Mouse (Mus musculus): Measurements from ENCODE around the gene Fam118a. TPM values are rescaled to one million over a fixed set of nuclear protein-coding genes. Genes with fewer than 3 reads are reported as not detected.

The Fam118a gene
- total and polyA plus RNA-seq, 3 experiments: 6.9 to 17.2 (median 14.7) TPM

- ATAC-seq (ENCODE audit: extremely low read depth, insufficient number of reproducible peaks, low FRiP score, poor library complexity, severe bottlenecking): no peak
- H3K36me3 ChIP-seq (replicated peaks): peaks cover 86% of the 10 kb centered on the region
Observed at GRCm38 (mm10) chr15:85049758-85050157, 21.0 kb downstream of the Fam118a start.

DNA sequence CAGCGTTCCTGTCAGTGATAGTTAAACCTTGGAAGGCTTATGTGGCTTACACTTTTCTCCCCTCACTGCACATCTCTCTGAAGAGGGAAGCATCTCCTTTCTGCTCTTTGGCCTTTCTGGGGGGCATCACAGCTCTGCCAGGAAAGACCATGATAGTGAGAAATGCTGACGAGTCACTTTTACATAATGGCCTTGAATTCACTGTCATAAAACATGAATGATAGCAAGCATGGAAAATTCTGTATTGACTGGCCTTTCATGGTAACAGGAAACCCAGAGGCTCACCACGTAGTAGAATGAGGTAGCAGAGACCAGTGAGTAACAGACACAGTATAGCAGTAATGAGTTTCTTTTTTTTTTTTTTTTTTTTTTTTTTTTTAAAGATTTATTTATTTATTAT lies 25.4 kb downstream of the Fam118a start:
- no peak for TF ChIP-seq CTCF (IDR thresholded peaks at IDR 0.05; ENCODE audit: low read depth, low read length)
- H3K4me3 ChIP-seq (ENCODE audit: low read depth, low read length): no peak overlapping the region
- DNase-seq (ENCODE audit: low spot score) (no peak), ATAC-seq (ENCODE audit: extremely low read depth, insufficient number of reproducible peaks, low FRiP score, poor library complexity, severe bottlenecking) (no peak)
- H3K9me3 ChIP-seq (replicated peaks): no peaks in the 10 kb centered on the region
- H3K27me3 ChIP-seq (ENCODE audit: insufficient read depth, low read length): no peaks in the 10 kb centered on the region
- H3K4me1 ChIP-seq (ENCODE audit: insufficient read depth, low read depth, low read length): no peaks in the 10 kb centered on the region
- H3K36me3 ChIP-seq (replicated peaks): peaks cover 72% of the 10 kb centered on the region

More at GRCm38 (mm10) chr15:85049758-85050157, 21.0 kb downstream of the Fam118a start:
- no peak for DNase-seq (ENCODE audit: low spot score)
- Histone ChIP-seq H3K9me3 (replicated peaks) (no peaks in the 10 kb centered on the region), H3K4me1 (ENCODE audit: insufficient read depth, low read depth, low read length) (no peaks in the 10 kb centered on the region), H3K27me3 (ENCODE audit: insufficient read depth, low read length) (no peaks in the 10 kb centered on the region), H3K4me3 (ENCODE audit: low read depth, low read length) (no peak overlapping the region)
- TF ChIP-seq GATA1 (IDR thresholded peaks at IDR 0.05; ENCODE audit: borderline replicate concordance, low read length): no peak
- no peak for TF ChIP-seq GATA2 (IDR thresholded peaks at IDR 0.05; ENCODE audit: borderline replicate concordance, low read depth, low read length)
- TF ChIP-seq POLR2AphosphoS5 (IDR thresholded peaks at IDR 0.05; ENCODE audit: insufficient replicate concordance, low read depth, low read length): no peak
- no peak for TF ChIP-seq TAL1 (conservative IDR thresholded peaks at IDR 0.05; ENCODE audit: low read depth, low read length)
- no peak for TF ChIP-seq CTCF (IDR thresholded peaks at IDR 0.05; ENCODE audit: low read depth, low read length)

DNA sequence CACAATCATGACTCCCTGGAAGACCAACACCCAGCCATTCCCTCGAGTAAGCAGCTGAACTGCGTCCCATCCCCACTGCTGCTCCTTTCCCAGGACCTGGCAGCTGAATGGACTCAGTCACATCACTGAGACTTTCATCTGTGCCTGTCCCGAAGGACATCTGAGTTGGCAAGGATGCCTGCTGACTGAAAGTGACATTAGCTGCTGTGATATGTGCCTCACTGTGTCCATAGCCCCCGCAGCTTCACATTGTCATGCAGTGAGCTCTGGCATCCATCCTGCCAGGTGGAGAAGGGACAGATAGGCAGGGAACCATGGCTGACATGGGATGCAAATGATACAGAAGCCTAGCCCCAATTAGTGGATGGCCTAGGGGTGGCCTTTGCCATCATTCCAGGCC lies 26.4 kb downstream of the Fam118a start:
- DNase-seq (ENCODE audit: low spot score) (no peak), ATAC-seq (ENCODE audit: extremely low read depth, insufficient number of reproducible peaks, low FRiP score, poor library complexity, severe bottlenecking) (no peak)
- no peak overlapping the region for H3K4me3 ChIP-seq (ENCODE audit: low read depth, low read length)
- TF ChIP-seq GATA1 (IDR thresholded peaks at IDR 0.05; ENCODE audit: borderline replicate concordance, low read length): no peak
- no peak for TF ChIP-seq POLR2AphosphoS5 (IDR thresholded peaks at IDR 0.05; ENCODE audit: insufficient replicate concordance, low read depth, low read length)
- TF ChIP-seq CTCF (IDR thresholded peaks at IDR 0.05; ENCODE audit: low read depth, low read length): no peak
- TF ChIP-seq TAL1 (conservative IDR thresholded peaks at IDR 0.05; ENCODE audit: low read depth, low read length): no peak
- TF ChIP-seq GATA2 (IDR thresholded peaks at IDR 0.05; ENCODE audit: borderline replicate concordance, low read depth, low read length): no peak
- H3K9me3 ChIP-seq (replicated peaks): no peaks in the 10 kb centered on the region
- no peaks in the 10 kb centered on the region for H3K27me3 ChIP-seq (ENCODE audit: insufficient read depth, low read length)
- H3K4me1 ChIP-seq (ENCODE audit: insufficient read depth, low read depth, low read length): no peaks in the 10 kb centered on the region
- H3K36me3 ChIP-seq (replicated peaks): peaks cover 64% of the 10 kb centered on the region

GRCm38 (mm10) chr15:85063421-85063820 lies 34.7 kb downstream of the Fam118a start:
- H3K36me3 ChIP-seq (replicated peaks): peaks cover 22% of the 10 kb centered on the region
- DNase-seq (ENCODE audit: low spot score): no peak
- H3K4me1 ChIP-seq (ENCODE audit: insufficient read depth, low read depth, low read length): no peaks in the 10 kb centered on the region
- TF ChIP-seq GATA1 (IDR thresholded peaks at IDR 0.05; ENCODE audit: borderline replicate concordance, low read length) (no peak), CTCF (IDR thresholded peaks at IDR 0.05; ENCODE audit: low read depth, low read length) (no peak), POLR2AphosphoS5 (IDR thresholded peaks at IDR 0.05; ENCODE audit: insufficient replicate concordance, low read depth, low read length) (no peak), TAL1 (conservative IDR thresholded peaks at IDR 0.05; ENCODE audit: low read depth, low read length) (no peak), GATA2 (IDR thresholded peaks at IDR 0.05; ENCODE audit: borderline replicate concordance, low read depth, low read length) (no peak)
- no peaks in the 10 kb centered on the region for H3K9me3 ChIP-seq (replicated peaks)
- H3K27me3 ChIP-seq (ENCODE audit: insufficient read depth, low read length): no peaks in the 10 kb centered on the region
- ATAC-seq (ENCODE audit: extremely low read depth, insufficient number of reproducible peaks, low FRiP score, poor library complexity, severe bottlenecking): no peak
- no peak overlapping the region for H3K4me3 ChIP-seq (ENCODE audit: low read depth, low read length)

DNA sequence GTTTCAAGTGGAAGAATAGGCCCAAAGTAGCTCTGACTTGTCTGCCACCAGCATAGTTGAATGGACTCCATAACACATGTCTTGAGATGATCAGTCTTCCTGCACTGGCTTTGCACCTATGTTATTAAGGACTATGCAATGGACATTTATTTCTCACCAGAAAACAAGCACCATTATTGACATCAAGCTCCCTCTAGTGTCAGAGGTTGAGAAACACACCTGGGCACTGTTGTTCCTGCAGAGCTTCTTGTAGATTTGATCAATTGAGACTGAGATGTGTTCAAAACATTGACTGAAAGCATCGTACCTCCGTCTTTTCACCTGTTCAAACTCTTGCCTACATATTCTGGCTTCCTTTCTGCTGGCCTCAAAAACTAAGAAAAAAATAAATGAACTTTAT lies 41.8 kb downstream of the Fam118a start:
- H3K36me3 ChIP-seq (replicated peaks): no peaks in the 10 kb centered on the region
- H3K4me1 ChIP-seq (ENCODE audit: insufficient read depth, low read depth, low read length): no peaks in the 10 kb centered on the region
- DNase-seq (ENCODE audit: low spot score): peak; percentile 16
- no peaks in the 10 kb centered on the region for H3K27me3 ChIP-seq (ENCODE audit: insufficient read depth, low read length)
- ATAC-seq (ENCODE audit: extremely low read depth, insufficient number of reproducible peaks, low FRiP score, poor library complexity, severe bottlenecking): no peak
- no peak for TF ChIP-seq GATA1 (IDR thresholded peaks at IDR 0.05; ENCODE audit: borderline replicate concordance, low read length)
- TF ChIP-seq GATA2 (IDR thresholded peaks at IDR 0.05; ENCODE audit: borderline replicate concordance, low read depth, low read length): no peak
- TF ChIP-seq CTCF (IDR thresholded peaks at IDR 0.05; ENCODE audit: low read depth, low read length): peak; percentile 67
- H3K9me3 ChIP-seq (replicated peaks): no peaks in the 10 kb centered on the region
- H3K4me3 ChIP-seq (ENCODE audit: low read depth, low read length): no peak overlapping the region

DNA sequence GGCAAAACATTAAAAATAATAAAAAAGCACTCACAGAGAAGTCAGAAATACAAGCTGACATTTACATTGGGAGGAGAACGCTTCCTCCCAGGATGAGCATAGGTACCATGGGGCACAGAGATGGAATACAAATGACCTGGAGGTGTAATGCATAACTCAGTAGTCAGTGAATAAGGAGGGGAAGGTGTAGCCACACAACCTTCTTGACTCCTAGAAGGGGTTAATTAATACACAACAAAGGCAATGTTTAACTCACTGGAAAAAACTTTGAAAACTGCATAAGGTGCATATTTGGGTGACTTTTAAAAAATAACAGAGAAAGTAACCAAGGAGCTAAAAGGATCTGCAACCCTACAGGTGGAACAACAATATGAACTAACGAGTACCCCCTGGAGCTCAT lies 43.9 kb downstream of the Fam118a start:
- TF ChIP-seq TAL1 (conservative IDR thresholded peaks at IDR 0.05; ENCODE audit: low read depth, low read length): no peak
- Histone ChIP-seq H3K4me3 (ENCODE audit: low read depth, low read length) (no peak overlapping the region), H3K4me1 (ENCODE audit: insufficient read depth, low read depth, low read length) (no peaks in the 10 kb centered on the region), H3K27me3 (ENCODE audit: insufficient read depth, low read length) (no peaks in the 10 kb centered on the region), H3K36me3 (replicated peaks) (no peaks in the 10 kb centered on the region), H3K9me3 (replicated peaks) (no peaks in the 10 kb centered on the region)
- ATAC-seq (ENCODE audit: extremely low read depth, insufficient number of reproducible peaks, low FRiP score, poor library complexity, severe bottlenecking) (no peak), DNase-seq (ENCODE audit: low spot score) (no peak)

- H3K27me3 ChIP-seq (ENCODE audit: insufficient read depth, low read length): no peaks in the 10 kb centered on the region
- ATAC-seq (ENCODE audit: extremely low read depth, insufficient number of reproducible peaks, low FRiP score, poor library complexity, severe bottlenecking) (no peak), DNase-seq (ENCODE audit: low spot score) (no peak)
- no peaks in the 10 kb centered on the region for H3K9me3 ChIP-seq (replicated peaks)
- H3K4me1 ChIP-seq (ENCODE audit: insufficient read depth, low read depth, low read length): no peaks in the 10 kb centered on the region
- H3K36me3 ChIP-seq (replicated peaks): no peaks in the 10 kb centered on the region
- no peak overlapping the region for H3K4me3 ChIP-seq (ENCODE audit: low read depth, low read length)
- TF ChIP-seq TAL1 (conservative IDR thresholded peaks at IDR 0.05; ENCODE audit: low read depth, low read length): no peak
- TF ChIP-seq POLR2AphosphoS5 (IDR thresholded peaks at IDR 0.05; ENCODE audit: insufficient replicate concordance, low read depth, low read length): no peak
- TF ChIP-seq GATA1 (IDR thresholded peaks at IDR 0.05; ENCODE audit: borderline replicate concordance, low read length): no peak
- no peak for TF ChIP-seq CTCF (IDR thresholded peaks at IDR 0.05; ENCODE audit: low read depth, low read length)
- TF ChIP-seq GATA2 (IDR thresholded peaks at IDR 0.05; ENCODE audit: borderline replicate concordance, low read depth, low read length): no peak
Observed at GRCm38 (mm10) chr15:85085641-85086040, 56.9 kb downstream of the Fam118a start.

Other genes starting within 250 kb of the Fam118a start
- not detected in 2 replicates for gene Phf21b, start 172.9 kb upstream of the Fam118a start, total RNA-seq (2014; fragmentation: Nextera tagmentation)
- 0.06 and 0.27 TPM in 2 replicates for gene Phf21b, start 172.9 kb upstream of the Fam118a start, total RNA-seq (2017)
- gene Phf21b, start 172.9 kb upstream of the Fam118a start, polyA plus RNA-seq (2012): not detected in 2 replicates
- 6.0 and 7.0 TPM in 2 replicates for gene Gm29666, start 108.9 kb upstream of the Fam118a start, total RNA-seq (2014; fragmentation: Nextera tagmentation)
- gene Gm29666, start 108.9 kb upstream of the Fam118a start, total RNA-seq (2017): 1.5 and 1.9 TPM in 2 replicates
- 0.11 TPM in 2 replicates for gene Gm29666, start 108.9 kb upstream of the Fam118a start, polyA plus RNA-seq (2012)
- 67.4 and 69.8 TPM in 2 replicates for gene Nup50, start 105.5 kb upstream of the Fam118a start, total RNA-seq (2014; fragmentation: Nextera tagmentation)
- gene Nup50, start 105.5 kb upstream of the Fam118a start, total RNA-seq (2017): 73.8 and 88.6 TPM in 2 replicates
- gene Nup50, start 105.5 kb upstream of the Fam118a start, polyA plus RNA-seq (2012): 12.6 and 19.8 TPM in 2 replicates
- gene 5031439G07Rik, start 40.4 kb upstream of the Fam118a start, total RNA-seq (2014; fragmentation: Nextera tagmentation): 8.3 and 8.8 TPM in 2 replicates
- gene 5031439G07Rik, start 40.4 kb upstream of the Fam118a start, total RNA-seq (2017): 13.1 and 13.4 TPM in 2 replicates
- gene 5031439G07Rik, start 40.4 kb upstream of the Fam118a start, polyA plus RNA-seq (2012): 41.8 and 43.8 TPM in 2 replicates
- not detected in 2 replicates for gene Upk3a, start 11.8 kb upstream of the Fam118a start, total RNA-seq (2014; fragmentation: Nextera tagmentation)
- gene Upk3a, start 11.8 kb upstream of the Fam118a start, total RNA-seq (2017): not detected in 2 replicates
- gene Upk3a, start 11.8 kb upstream of the Fam118a start, polyA plus RNA-seq (2012): not detected in 2 replicates
- gene Smc1b, start 103.0 kb downstream of the Fam118a start, total RNA-seq (2014; fragmentation: Nextera tagmentation): not detected in 2 replicates
- 0.05 TPM in 1 of 2 replicates, not detected in the other for gene Smc1b, start 103.0 kb downstream of the Fam118a start, total RNA-seq (2017)
- gene Smc1b, start 103.0 kb downstream of the Fam118a start, polyA plus RNA-seq (2012): not detected in 2 replicates
- not detected in 2 replicates for gene Ribc2, start 103.1 kb downstream of the Fam118a start, total RNA-seq (2014; fragmentation: Nextera tagmentation)
- not detected in 2 replicates for gene Ribc2, start 103.1 kb downstream of the Fam118a start, total RNA-seq (2017)
- not detected in 2 replicates for gene Ribc2, start 103.1 kb downstream of the Fam118a start, polyA plus RNA-seq (2012)
- gene Fbln1, start 177.0 kb downstream of the Fam118a start, total RNA-seq (2014; fragmentation: Nextera tagmentation): not detected in 2 replicates
- gene Fbln1, start 177.0 kb downstream of the Fam118a start, total RNA-seq (2017): 0.05 TPM in 1 of 2 replicates, not detected in the other
- not detected in 2 replicates for gene Fbln1, start 177.0 kb downstream of the Fam118a start, polyA plus RNA-seq (2012)